Mouse (Mus musculus): ENCODE data around the gene Myom1.

The Myom1 gene

DNA sequence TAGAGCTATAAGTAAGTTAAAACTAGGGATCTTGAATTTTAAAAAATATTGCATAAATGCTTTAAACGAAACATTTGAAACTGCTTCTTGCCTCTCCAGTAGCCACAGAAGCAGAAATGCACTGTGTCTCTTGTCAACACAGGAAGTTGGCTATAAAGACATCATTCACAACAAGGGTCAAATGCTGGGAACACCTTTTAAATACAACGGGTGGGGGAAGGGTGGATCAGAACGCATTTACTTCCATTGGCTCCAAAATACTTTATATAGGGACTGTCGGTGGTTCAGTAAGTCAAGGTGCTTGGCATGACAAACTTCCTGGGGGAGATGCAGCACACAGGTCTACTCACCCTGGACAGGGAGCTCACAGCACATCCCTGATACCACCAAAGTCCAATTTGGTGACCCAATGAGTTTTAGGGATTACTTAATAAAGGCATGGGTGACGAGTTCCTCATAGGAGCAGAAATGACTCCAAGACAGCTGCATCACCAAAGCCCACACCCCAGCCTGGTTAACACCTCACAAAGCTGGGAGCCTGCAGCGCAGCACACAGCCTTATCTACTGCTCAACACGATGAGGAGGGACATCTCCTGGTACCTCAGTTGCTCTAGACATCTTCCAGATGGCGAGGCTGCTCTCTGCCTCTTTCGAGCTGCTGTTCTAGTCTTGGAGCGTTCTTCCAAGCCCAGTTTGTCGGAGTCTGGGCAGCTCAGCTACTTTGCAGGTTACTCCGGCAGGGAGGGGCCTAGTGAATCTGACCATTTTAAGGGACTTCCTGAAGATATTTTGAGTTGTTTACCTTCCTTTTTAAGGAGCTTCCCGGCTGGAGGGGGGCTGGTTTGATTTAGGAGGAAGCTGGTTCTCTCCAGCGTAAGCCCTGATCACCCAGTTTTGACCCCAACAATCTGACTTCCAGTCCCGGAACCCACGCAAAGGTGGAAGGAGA, 134.2 kb downstream of the Myom1 start:
- no peak for DNase-seq (ENCODE audit: low spot score)

- no peak for DNase-seq (ENCODE audit: low spot score)
Measured at GRCm38 (mm10) chr17:71137334-71137721, 134.9 kb downstream of the Myom1 start.

GRCm38 (mm10) chr17:71142068-71142467, 139.6 kb downstream of the Myom1 start:
- no peak for DNase-seq (ENCODE audit: low spot score)

GRCm38 (mm10) chr17:71143155-71143554, 140.7 kb downstream of the Myom1 start:
- DNase-seq (ENCODE audit: low spot score), result no peak

GRCm38 (mm10) chr17:71144322-71145116, 142.1 kb downstream of the Myom1 start:
- DNase-seq (ENCODE audit: low spot score), result no peak

DNA sequence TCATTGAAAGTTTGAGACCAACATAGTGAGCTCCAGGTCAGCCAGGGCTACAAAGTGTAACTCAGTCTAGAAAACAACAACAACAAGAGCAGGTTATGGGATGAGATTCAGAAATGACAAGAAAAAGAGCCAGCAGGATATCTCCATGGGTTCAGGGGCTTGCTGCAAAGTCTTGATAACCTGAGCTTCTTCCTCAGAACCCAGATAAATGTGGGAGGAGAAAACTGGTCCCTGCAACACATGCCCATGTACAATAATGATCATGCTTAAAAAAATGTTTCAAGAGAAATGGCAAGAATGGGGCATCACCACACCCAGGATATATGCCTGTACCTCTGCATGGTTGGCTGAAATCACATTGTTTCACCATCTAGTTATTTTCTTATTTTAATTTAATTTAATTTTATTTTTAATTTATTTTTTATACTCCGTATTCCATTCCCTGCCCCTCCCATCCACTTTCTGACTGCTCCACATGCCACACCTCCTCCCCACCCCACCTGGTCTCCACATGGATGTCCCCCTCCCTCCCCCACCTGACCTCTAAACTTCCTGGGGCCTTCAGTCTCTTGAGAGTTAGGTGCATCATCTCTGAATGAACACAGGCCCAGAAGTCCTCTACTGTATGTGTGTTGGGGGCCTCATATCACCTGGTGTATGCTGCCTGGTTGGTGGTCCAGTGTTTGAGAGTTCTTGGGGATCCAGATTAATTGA, 143.0 kb downstream of the Myom1 start:
- DNase-seq (ENCODE audit: low spot score), result no peak

DNA sequence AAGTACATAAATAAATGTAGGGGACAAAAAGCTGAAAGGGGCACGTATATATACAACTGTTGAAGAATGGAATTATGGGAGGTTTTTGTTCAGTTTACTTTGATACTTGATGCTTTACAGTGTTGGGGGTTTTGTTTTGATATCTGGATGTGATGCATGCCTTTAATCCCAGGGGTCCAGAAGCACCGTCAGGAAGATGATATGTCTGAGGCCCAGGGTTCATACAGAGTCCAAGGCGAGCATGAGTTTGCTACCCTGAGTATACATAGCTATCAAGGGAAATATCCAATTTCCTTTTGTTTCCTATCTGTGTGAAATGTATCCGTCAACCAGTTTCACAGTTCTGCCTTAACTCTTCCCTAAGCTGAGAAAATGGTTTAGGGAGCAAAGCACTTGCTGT, 150.9 kb downstream of the Myom1 start:
- no peak for DNase-seq (ENCODE audit: low spot score)

- DNase-seq (ENCODE audit: low spot score), result no peak
Measured at GRCm38 (mm10) chr17:71155271-71155670, 152.8 kb downstream of the Myom1 start.

DNA sequence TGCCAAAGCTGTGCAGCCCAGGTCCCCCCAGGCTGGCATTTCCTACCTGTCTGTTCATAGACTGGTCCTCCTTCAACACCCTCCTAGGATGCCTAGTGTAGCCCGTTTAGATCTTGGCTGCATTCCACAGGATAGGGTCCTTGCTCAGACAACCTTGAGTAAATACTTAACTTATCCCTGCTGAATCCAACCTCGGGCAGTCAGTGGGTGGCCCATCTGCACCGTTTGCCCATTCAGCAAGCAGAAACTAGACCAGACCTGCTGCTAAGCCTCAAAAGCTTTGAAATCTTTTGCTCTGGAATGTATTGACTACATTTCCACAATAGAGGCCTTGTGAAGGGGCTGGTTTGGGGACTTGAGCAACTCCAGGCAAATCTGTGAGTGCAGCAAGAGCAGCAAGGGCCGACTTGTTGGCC, 156.7 kb downstream of the Myom1 start:
- DNase-seq (ENCODE audit: low spot score), result no peak

GRCm38 (mm10) chr17:71159720-71160119, 157.3 kb downstream of the Myom1 start:
- DNase-seq (ENCODE audit: low spot score), result no peak

DNA sequence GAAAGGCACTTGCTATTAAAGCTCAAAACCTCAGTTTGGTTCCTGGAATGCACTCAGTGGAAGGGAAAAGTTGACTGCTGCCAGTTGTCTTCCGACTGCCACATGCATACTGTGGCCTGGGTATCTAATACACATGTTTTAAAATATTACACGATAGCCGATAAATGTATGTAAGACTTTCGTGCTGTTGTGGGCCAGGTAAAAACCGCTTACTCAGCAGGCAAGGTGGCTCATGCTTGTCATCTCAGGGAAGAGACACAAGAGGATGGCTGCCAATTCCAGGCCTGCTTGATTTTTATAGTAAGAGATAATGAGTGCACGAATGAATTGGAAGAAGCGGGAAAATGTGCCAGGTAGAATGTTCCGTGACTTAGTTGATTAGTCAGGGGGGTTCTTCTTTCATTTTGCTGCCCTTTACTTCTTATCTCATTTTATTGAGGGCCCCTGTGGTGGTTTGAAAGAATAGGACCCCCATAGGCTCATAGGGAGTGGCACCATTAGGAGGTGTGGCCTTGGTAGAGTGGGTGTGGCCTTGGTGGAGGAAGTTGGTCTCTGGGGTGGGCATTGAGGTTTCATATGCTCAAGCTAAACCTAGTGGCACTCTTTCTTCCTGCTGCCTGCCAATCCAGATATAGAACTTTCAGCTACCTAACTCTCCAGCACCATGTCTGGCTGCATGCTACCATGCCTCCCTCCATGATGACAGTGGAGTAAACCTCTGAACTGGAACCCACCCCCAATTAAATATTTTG, 158.0 kb downstream of the Myom1 start:
- no peak for DNase-seq (ENCODE audit: low spot score)

- no peak for DNase-seq (ENCODE audit: low spot score)
Measured at GRCm38 (mm10) chr17:71164991-71165390, 162.6 kb downstream of the Myom1 start.

DNA sequence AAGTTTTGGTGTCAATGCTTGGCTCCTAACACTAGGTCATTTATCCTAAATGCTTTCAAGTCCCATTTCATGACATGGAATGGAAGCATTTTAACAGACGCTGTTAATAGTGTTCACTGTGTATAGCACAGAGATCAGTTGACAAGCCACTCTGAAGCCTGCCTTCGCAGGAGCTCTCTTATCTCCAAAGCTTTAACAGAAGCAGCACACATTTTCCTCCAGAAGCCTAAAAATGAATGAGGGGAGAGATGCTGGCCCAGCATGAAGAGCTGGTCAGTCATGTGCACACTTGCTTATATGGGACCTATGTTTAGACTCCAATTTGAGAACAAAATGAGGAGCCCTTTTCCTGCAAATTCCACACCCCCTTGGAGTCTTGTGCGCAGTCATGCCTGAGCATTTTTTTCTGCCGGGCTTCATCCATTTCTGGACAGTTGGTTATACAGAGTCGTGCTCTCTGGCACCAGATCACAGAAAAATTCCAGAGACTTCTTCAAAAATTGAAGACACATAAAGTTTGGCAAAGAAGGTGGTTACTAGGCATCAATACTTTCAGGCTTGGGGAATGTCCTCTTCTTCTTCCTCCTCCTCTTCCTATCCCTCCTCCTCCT, 165.9 kb downstream of the Myom1 start:
- DNase-seq (ENCODE audit: low spot score), result no peak

DNA sequence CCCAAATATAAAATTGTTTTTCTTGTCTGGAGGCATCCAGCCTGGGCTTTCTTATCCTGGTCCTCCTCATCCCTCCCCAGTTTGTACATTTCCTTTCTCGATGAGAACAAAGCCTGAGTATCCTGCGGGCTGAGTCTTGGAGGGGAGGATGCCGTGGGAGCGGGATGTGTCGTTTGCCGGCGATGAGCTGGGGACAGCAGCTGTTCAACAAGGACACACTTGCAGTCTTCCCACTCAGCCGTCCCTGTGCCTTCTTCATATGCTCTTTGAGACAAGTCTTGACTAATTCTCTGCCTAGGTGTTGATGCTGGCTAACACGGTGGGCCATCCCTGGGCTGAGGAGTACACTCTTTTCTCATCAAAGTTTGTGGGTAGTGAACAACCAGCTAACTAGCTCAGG, 166.4 kb downstream of the Myom1 start:
- no peak for DNase-seq (ENCODE audit: low spot score)

GRCm38 (mm10) chr17:71169639-71170038, 167.2 kb downstream of the Myom1 start:
- no peak for DNase-seq (ENCODE audit: low spot score)

DNA sequence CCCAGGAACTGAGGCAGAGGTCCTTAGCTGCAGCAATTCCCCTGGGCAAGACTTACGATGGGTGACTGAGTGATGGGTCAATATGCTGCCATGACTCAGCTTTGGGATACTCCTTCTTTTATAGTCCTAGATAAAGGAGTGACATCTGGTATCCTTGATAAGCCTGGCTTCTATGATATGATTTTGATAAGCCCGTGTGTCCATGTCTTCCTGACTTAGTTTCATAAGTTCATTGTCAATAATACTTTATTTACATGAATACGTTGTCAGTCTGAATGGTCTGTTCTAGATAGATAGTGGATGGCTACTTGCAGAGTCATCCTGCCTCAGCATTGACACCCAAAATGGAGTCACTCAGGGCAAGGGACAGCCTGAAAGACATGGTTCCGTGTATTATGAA, 168.7 kb downstream of the Myom1 start:
- DNase-seq (ENCODE audit: low spot score), result no peak
